8 mouse cellular contexts compared by ENCODE assay signal in genomic region chr10:39240178-39240791, GRCm38 (mm10).
DNase-seq lines count a peak whose midpoint lies in the region; ATAC-seq and TF ChIP-seq lines count a peak whose summit lies in the region.

No protein-coding gene starts in this region.

- in situ Hi-C loops in CH12.LX (cut with MboI; ENCODE audit: low pct_ligation_motif_present, low pct_unique_long_range_greater_than_20kb, low sequenced_read_pairs), result no loop called here

- no peak overlapping the region for H3K4me3 ChIP-seq in CH12.LX (replicated peaks in 1 of 3; ENCODE audit: low read depth in 2 of 3, low read length in 2 of 3, poor library complexity in 1 of 3)
- no peak overlapping the region for H3K4me3 ChIP-seq in hindbrain, embryonic 13.5 days

- TF ChIP-seq RAD21 in CH12.LX (IDR thresholded peaks at IDR 0.05; ENCODE audit: low read depth, low read length), result no peak

- WGBS in hindbrain, embryonic 13.5 days, result 43% methylated on average over 11 of the region's 11 CpGs

- no peaks in the 10 kb centered on the region for H3K27me3 ChIP-seq in CH12.LX (replicated peaks)
- no peaks in the 10 kb centered on the region for H3K27me3 ChIP-seq in hindbrain, embryonic 13.5 days

- TF ChIP-seq EP300 in CH12.LX (IDR thresholded peaks at IDR 0.05; ENCODE audit: low read length), result no peak

- ATAC-seq in cerebellum, adult (ENCODE audit: insufficient number of reproducible peaks, low FRiP score, low TSS enrichment), result 0 out of 2 replicates have a peak, but pooled peaks have one; percentile 5
- ATAC-seq in hindbrain, embryonic 13.5 days (ENCODE audit: low FRiP score), result no peak; the same call in 1 of the 2 replicates
- ATAC-seq in megakaryocyte, adult 5-6 weeks (ENCODE audit: poor library complexity, severe bottlenecking), result 0 out of 2 replicates have a peak, but pooled peaks have one; percentile 12
- ATAC-seq in monocyte, adult 5-6 weeks (replicated peaks; ENCODE audit: insufficient number of reproducible peaks, low FRiP score, low TSS enrichment, poor library complexity, severe bottlenecking), result no peak

- dilution Hi-C loops in CH12.LX (cut with MboI; ENCODE audit: extremely low pct_ligation_motif_present, extremely low pct_unique_long_range_greater_than_20kb, low sequenced_read_pairs), result no loop called here

- no peaks in the 10 kb centered on the region for H3K79me2 ChIP-seq in CH12.LX (replicated peaks; ENCODE audit: control insufficient read depth, extremely low read depth, insufficient read depth, poor library complexity, severe bottlenecking)

- H3K36me3 ChIP-seq in CH12.LX (replicated peaks in 1 of 2; ENCODE audit: control insufficient read depth in 1 of 2, insufficient read depth in 1 of 2, low read length in 1 of 2), result no peaks in the 10 kb centered on the region
- no peaks in the 10 kb centered on the region for H3K36me3 ChIP-seq in hindbrain, embryonic 13.5 days

- TF ChIP-seq CTCF in CH12.LX (conservative IDR thresholded peaks at IDR 0.05 in 1 of 2, IDR thresholded peaks at IDR 0.05 in 1 of 2; ENCODE audit: low read depth in 2 of 2, low read length in 2 of 2), result no peak

- H3K4me2 ChIP-seq in CH12.LX (ENCODE audit: insufficient read depth, low read depth, poor library complexity, severe bottlenecking), result peak overlapping the region; percentile 76
- H3K4me2 ChIP-seq in hindbrain, embryonic 13.5 days, result peak overlapping the region; percentile 34

- H3K9me3 ChIP-seq in CH12.LX (replicated peaks; ENCODE audit: low read length), result no peaks in the 10 kb centered on the region
- no peaks in the 10 kb centered on the region for H3K9me3 ChIP-seq in hindbrain, embryonic 13.5 days

- no peak for DNase-seq in cerebellum, adult 9-10 months
- no peak for DNase-seq in CH12.LX (ENCODE audit: extremely low read depth)
- DNase-seq in testis, postnatal 10 days (ENCODE audit: low spot score), result no peak
- no peak for DNase-seq in lung, postnatal 10 days

- H3K9ac ChIP-seq in CH12.LX (ENCODE audit: insufficient read depth, low read depth), result no peak overlapping the region
- 0 out of 2 replicates have a peak overlapping the region, but pooled peaks have one; percentile 14 for H3K9ac ChIP-seq in hindbrain, embryonic 13.5 days

- no peak for TF ChIP-seq POLR2A in CH12.LX (IDR thresholded peaks at IDR 0.05; ENCODE audit: low read depth, low read length)

- H3K27ac ChIP-seq in CH12.LX (ENCODE audit: insufficient read depth, low read depth), result no peak overlapping the region
- H3K27ac ChIP-seq in hindbrain, embryonic 13.5 days, result peak overlapping the region; percentile 61

- peaks cover 0 to 24% of the 10 kb centered on the region in 2 experiments; a peak in 2 of 4 replicates for H3K4me1 ChIP-seq in CH12.LX (ENCODE audit: control insufficient read depth in 1 of 2, insufficient read depth in 2 of 2)
- peaks cover 19% of the 10 kb centered on the region for H3K4me1 ChIP-seq in hindbrain, embryonic 13.5 days (replicated peaks)

TF ChIP-seq in CH12.LX, 34 proteins besides CTCF, POLR2A, EP300 and RAD21:
- 0 out of 2 replicates have a peak, but pooled peaks have one; percentile 7 for TF ChIP-seq CHD2 (IDR thresholded peaks at IDR 0.05; ENCODE audit: low read length)
- 0 out of 2 replicates have a peak, but pooled peaks have one; percentile 6 for TF ChIP-seq IRF4 (IDR thresholded peaks at IDR 0.05; ENCODE audit: low read depth, low read length)
- no peak for TF ChIP-seq ZNF384 (IDR thresholded peaks at IDR 0.05; ENCODE audit: low read depth, low read length)
- no peak for TF ChIP-seq CHD1 (IDR thresholded peaks at IDR 0.05; ENCODE audit: low read depth, low read length)

Comparison
In these comparisons a context has a peak if more than half of its experiments do, and no peak if none do; other contexts are left out.
1. ATAC-seq: peak in cerebellum, adult (single experiment) and megakaryocyte, adult 5-6 weeks (single experiment); none in hindbrain, embryonic 13.5 days (single experiment) and monocyte, adult 5-6 weeks (single experiment).